Mouse (Mus musculus) forebrain, embryonic 11.5 days (tissue): ENCODE measurements around the gene Slc15a4. TPM values are rescaled to one million over a fixed set of nuclear protein-coding genes. Genes with fewer than 3 reads are reported as not detected.

Experiments used
- ATAC-seq: fragments of 200-750 bp; cut with Nextera tagmentation; replicated peaks from 2 replicates; pipeline ENCODE4 v1.8.0; 2017; ENCODE audit warnings: moderate TSS enrichment; ENCODE audit not compliant: low FRiP score
- DNase-seq: peaks from one replicate; pipeline ENCODE4 v3.0.0-alpha.2; 2017; ENCODE audit warnings: low spot score
- H3K27ac ChIP-seq: fragments of 300-500 bp; sonication (generic); 2 replicates; pipeline ENCODE4 v1.5.1; 2014; ENCODE audit warnings: low read depth, low read length
- H3K27me3 ChIP-seq: fragments of 300-500 bp; sonication (generic); 2 replicates; pipeline ENCODE4 v1.6.1; 2014; ENCODE audit warnings: mild to moderate bottlenecking, low read length, mixed read lengths; ENCODE audit not compliant: control insufficient read depth, insufficient read depth
- H3K36me3 ChIP-seq: fragments of 300-500 bp; sonication (generic); 2 replicates; pipeline ENCODE4 v1.6.1; 2014; ENCODE audit warnings: mild to moderate bottlenecking, low read length, moderate library complexity, mixed read lengths; ENCODE audit not compliant: control insufficient read depth, insufficient read depth
- H3K4me1 ChIP-seq: fragments of 300-500 bp; sonication (generic); replicated peaks from 2 replicates; pipeline ENCODE4 v1.6.1; 2014; ENCODE audit warnings: low read length, mixed read lengths; ENCODE audit not compliant: control insufficient read depth, insufficient read depth
- H3K4me2 ChIP-seq: fragments of 300-500 bp; sonication (generic); 2 replicates; pipeline ENCODE4 v1.6.1; 2014; ENCODE audit warnings: low read depth, mild to moderate bottlenecking, low read length, moderate library complexity, mixed read lengths; ENCODE audit not compliant: severe bottlenecking
- H3K4me3 ChIP-seq: fragments of 300-500 bp; sonication (generic); 2 replicates; pipeline ENCODE4 v1.5.1; 2014; ENCODE audit warnings: low read depth, low read length
- H3K9ac ChIP-seq: fragments of 300-500 bp; sonication (generic); 2 replicates; pipeline ENCODE4 v1.6.1; 2014; ENCODE audit warnings: low read length
- H3K9me3 ChIP-seq: fragments of 300-500 bp; sonication (generic); 2 replicates; pipeline ENCODE4 v1.6.1; 2016; ENCODE audit warnings: low read length, mixed read lengths; ENCODE audit not compliant: control insufficient read depth
- WGBS: fragments of 180-500 bp; shearing (Covaris S2); extraction: QIAGEN DNeasy Blood & Tissue Kit; methylation state at CpG from one replicate; pipeline ENCODE4 v1.1.7; 2014; 5-methylcytosine and 5-hydroxymethylcytosine counted together
- polyA plus RNA-seq: library from polyadenylated mRNA; unstranded; fragments of >200 nt; fragmentation: Nextera tagmentation; extraction: Ambion mirVana; gene quantifications from 2 replicates; pipeline ENCODE4 v1.2.1, GENCODE M21; 2014

Gene Slc15a4
- polyA plus RNA-seq, 1 experiment from 2014 or later: 24.5 TPM

DNA sequence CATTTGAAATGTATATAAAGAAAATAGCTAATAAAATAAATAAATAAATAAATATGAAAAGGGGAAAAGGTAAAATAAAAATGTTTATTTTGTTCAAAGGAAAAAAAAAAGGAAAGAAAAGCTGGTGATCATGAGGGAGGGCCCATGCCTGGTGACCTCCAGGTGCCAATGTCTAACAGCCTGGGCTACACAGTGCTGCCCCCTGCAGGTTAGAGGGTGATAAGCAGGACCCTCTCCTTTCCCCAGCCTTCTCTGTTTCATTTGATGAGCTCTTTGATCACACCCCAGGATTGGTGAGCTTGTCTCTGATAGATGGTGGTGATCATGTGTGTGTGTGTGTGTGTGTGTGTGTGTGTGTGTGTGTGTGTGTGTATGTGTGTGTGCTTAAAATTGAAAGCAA lies 16.4 kb upstream of the Slc15a4 start:
- H3K4me3 ChIP-seq: no peak overlapping the region
- H3K9me3 ChIP-seq: no peaks in the 10 kb centered on the region
- DNase-seq: peak; percentile 56
- no peak overlapping the region for H3K9ac ChIP-seq
- no peaks in the 10 kb centered on the region for H3K27me3 ChIP-seq
- H3K36me3 ChIP-seq: peaks cover 5% of the 10 kb centered on the region; the same call in 1 of the 2 replicates
- H3K4me1 ChIP-seq: no peaks in the 10 kb centered on the region
- H3K27ac ChIP-seq: no peak overlapping the region
- H3K4me2 ChIP-seq: no peak overlapping the region
- no peak for ATAC-seq

DNA sequence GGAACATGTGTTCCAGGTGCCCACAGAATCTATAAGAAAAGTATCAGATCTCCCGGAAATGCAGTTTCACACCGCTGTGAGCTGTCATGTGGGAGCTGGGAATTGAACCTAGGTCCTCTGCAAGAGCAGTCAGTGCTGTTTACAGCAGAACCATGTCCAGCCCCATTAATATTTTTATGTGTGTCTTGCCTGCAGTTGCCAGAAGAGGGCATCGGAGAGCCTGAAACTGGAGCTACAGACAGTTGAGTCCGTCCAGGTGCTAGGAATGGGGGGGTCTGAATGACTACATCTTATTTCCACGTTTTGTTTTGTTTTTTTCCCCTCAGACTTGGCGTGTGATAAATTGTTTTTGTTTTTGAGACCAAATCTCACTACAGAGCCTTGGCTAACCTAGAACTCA lies 15.3 kb upstream of the Slc15a4 start:
- WGBS: 82% methylated on average over 6 of the region's 6 CpGs
- Histone ChIP-seq H3K9me3 (no peaks in the 10 kb centered on the region), H3K9ac (no peak overlapping the region), H3K4me2 (no peak overlapping the region), H3K36me3 (peaks cover 5% of the 10 kb centered on the region; the same call in 1 of the 2 replicates), H3K27ac (no peak overlapping the region), H3K27me3 (no peaks in the 10 kb centered on the region), H3K4me1 (no peaks in the 10 kb centered on the region), H3K4me3 (no peak overlapping the region)
- DNase-seq (peak; percentile 55), ATAC-seq (no peak)

DNA sequence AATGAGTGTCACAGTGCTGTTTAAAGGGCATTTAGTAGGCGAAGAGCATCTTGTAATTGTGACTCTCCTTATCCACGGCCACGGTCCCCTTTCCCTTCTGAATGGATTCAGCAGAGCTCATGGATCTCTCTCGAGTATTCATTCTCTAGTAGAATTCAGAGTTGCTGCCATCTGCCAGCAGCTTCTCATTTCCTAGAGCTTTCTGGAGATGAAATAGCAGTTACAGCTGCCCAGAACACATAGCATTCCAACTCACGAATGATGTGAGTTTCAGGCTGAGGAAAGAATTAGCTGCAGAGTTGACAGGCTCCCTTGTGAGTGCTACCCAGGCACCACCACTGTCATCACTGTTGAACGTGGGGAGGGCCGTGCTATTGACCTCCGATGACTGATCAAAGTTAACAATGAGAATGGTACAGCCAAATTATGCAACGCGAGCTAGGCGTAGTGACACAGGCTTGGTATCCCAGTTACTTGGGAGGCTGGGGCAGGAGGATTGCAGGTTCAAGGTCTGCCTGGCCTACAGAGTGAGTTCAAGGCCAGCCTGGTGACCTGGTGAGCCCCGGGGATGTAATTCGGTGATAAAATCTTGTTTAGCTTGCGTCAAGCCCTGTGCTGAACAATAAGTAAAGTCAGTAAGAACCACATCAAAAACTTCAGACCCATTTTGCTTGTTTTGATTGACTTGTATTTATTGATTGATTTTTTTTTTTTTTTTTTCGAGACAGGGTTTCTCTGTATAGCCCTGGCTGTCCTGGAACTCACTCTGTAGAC lies 8.7 kb upstream of the Slc15a4 start:
- Histone ChIP-seq H3K27ac (no peak overlapping the region), H3K9me3 (peaks cover 4% of the 10 kb centered on the region; the same call in 1 of the 2 replicates), H3K4me2 (no peak overlapping the region), H3K4me1 (no peaks in the 10 kb centered on the region), H3K27me3 (no peaks in the 10 kb centered on the region), H3K9ac (no peak overlapping the region), H3K36me3 (no peaks in the 10 kb centered on the region), H3K4me3 (no peak overlapping the region)
- ATAC-seq: no peak
- DNase-seq: no peak
- 93% methylated on average over 15 of the region's 15 CpGs for WGBS

DNA sequence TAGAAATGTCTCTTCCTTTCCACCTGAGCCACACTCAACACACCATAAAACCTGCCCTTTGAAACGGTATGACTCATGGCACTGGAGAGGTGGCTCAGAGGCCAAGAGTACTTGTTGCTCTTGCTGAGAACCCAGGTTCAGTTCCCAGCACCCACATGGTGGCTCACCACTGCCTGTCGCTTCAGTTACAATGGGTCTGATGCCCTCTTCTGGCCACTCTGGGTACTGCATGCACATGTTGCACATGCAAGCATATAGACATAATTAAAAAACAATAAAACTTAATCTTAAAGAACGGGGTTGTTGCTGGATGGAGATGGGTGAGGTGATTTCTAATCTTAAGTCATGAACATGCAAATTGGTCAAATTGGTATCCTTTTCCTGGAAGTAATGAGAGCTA lies 7.7 kb upstream of the Slc15a4 start:
- peaks cover 4% of the 10 kb centered on the region; the same call in 1 of the 2 replicates for H3K9me3 ChIP-seq
- ATAC-seq (no peak), DNase-seq (no peak)
- no peak overlapping the region for H3K27ac ChIP-seq
- WGBS: 97% methylated on average over 3 of the region's 3 CpGs
- H3K27me3 ChIP-seq: no peaks in the 10 kb centered on the region
- H3K9ac ChIP-seq: no peak overlapping the region
- no peaks in the 10 kb centered on the region for H3K4me1 ChIP-seq
- no peak overlapping the region for H3K4me3 ChIP-seq
- H3K36me3 ChIP-seq: no peaks in the 10 kb centered on the region
- no peak overlapping the region for H3K4me2 ChIP-seq

- Histone ChIP-seq H3K36me3 (no peaks in the 10 kb centered on the region), H3K27ac (no peak overlapping the region), H3K4me3 (no peak overlapping the region), H3K9ac (no peak overlapping the region), H3K27me3 (no peaks in the 10 kb centered on the region), H3K4me1 (no peaks in the 10 kb centered on the region), H3K9me3 (peaks cover 4% of the 10 kb centered on the region; the same call in 1 of the 2 replicates), H3K4me2 (no peak overlapping the region)
- WGBS: 95% methylated on average over 13 of the region's 13 CpGs
- DNase-seq (no peak), ATAC-seq (no peak)
These were observed 6.9 kb upstream of the Slc15a4 start for GRCm38 (mm10) chr5:127639635-127640034.

DNA sequence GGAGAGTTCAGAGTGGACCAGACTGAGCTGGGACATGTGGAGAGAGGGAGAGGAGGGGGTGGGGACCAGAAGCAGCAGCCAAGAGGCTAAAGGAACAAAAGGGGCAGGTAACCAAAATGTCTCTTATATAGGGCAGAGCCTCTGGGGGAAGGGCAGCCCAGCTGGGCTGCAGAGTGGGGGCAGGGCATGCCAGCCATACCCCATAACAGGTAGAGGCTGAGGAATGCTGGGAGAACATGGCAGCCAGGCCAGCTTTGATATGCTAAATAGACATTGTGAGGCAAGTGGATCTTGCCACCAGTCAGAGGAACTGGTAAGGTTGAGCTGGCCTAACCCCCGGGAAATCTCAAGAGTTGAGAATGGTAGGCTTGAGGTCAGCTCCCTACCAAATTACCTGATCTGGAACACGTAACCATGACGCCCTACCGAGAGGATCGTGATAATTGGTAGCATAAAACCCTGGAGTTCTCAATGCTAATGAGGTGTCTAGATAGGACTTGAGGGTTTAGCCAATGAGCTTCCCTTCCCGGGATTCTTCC lies 6.4 kb upstream of the Slc15a4 start:
- no peaks in the 10 kb centered on the region for H3K36me3 ChIP-seq
- H3K9ac ChIP-seq: no peak overlapping the region
- no peak overlapping the region for H3K27ac ChIP-seq
- no peaks in the 10 kb centered on the region for H3K27me3 ChIP-seq
- ATAC-seq (no peak), DNase-seq (no peak)
- 89% methylated on average over 6 of the region's 6 CpGs for WGBS
- peaks cover 4% of the 10 kb centered on the region; the same call in 1 of the 2 replicates for H3K9me3 ChIP-seq
- no peak overlapping the region for H3K4me3 ChIP-seq
- no peak overlapping the region for H3K4me2 ChIP-seq
- no peaks in the 10 kb centered on the region for H3K4me1 ChIP-seq

DNA sequence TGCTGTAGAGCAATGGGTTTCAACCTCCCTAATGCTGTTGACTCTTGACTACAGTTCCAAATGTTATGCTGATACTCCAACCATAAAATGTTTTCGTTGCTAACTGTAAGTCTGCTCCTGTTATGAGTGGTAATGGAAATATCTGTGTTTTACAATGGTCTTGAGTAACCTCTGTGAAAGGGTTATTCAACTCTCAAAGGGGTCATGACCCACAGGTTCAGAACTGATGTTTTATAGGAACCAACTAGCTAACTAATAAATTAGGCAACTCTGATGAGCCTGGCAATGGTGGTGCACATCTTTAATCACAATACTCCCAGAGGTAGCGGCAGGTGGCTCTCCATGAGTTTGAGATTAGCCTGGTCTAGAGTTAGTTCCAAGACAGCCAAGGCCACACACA lies 5.5 kb upstream of the Slc15a4 start:
- DNase-seq (no peak), ATAC-seq (no peak)
- H3K36me3 ChIP-seq: no peaks in the 10 kb centered on the region
- no peak overlapping the region for H3K27ac ChIP-seq
- no peak overlapping the region for H3K9ac ChIP-seq
- no peaks in the 10 kb centered on the region; the same call in 1 of the 2 replicates for H3K4me1 ChIP-seq
- 83% methylated on average over 2 of the region's 2 CpGs for WGBS
- H3K4me3 ChIP-seq: no peak overlapping the region
- H3K4me2 ChIP-seq: no peak overlapping the region
- peaks cover 4% of the 10 kb centered on the region; the same call in 1 of the 2 replicates for H3K9me3 ChIP-seq
- no peaks in the 10 kb centered on the region for H3K27me3 ChIP-seq

DNA sequence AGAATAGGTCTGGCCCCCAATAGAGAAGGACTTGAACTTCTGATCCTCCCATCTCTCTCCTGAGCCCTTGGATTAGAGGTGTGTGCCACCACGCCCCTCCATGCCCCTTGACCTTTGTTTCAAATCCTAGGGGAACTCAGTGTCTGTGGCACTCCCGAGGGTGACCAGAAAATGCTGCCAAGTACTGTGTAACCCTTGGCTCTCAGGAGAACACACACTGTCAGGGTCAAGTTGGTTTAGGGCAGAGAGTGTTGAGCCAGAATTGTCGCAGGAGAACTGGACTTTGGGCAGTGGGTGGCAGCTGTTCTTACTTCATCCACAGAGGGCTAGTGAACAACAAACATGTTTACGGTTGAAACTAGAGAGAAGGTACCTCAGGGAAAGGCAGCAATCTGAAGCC lies 4.9 kb upstream of the Slc15a4 start:
- Histone ChIP-seq H3K4me1 (no peaks in the 10 kb centered on the region; the same call in 1 of the 2 replicates), H3K36me3 (no peaks in the 10 kb centered on the region), H3K4me3 (no peak overlapping the region), H3K9me3 (peaks cover 4% of the 10 kb centered on the region; the same call in 1 of the 2 replicates), H3K27me3 (no peaks in the 10 kb centered on the region), H3K9ac (no peak overlapping the region), H3K4me2 (no peak overlapping the region), H3K27ac (no peak overlapping the region)
- WGBS: 80% methylated on average over 4 of the region's 4 CpGs
- ATAC-seq (no peak), DNase-seq (no peak)

- ATAC-seq: no peak
- Histone ChIP-seq H3K4me2 (no peak overlapping the region), H3K9me3 (no peaks in the 10 kb centered on the region), H3K9ac (no peak overlapping the region), H3K36me3 (no peaks in the 10 kb centered on the region), H3K27me3 (no peaks in the 10 kb centered on the region; the same call in 1 of the 2 replicates), H3K4me3 (no peak overlapping the region), H3K27ac (no peak overlapping the region), H3K4me1 (no peaks in the 10 kb centered on the region; the same call in 1 of the 2 replicates)
- WGBS: 92% methylated on average over 7 of the region's 7 CpGs
- DNase-seq: no peak
These were observed 969 bp upstream of the Slc15a4 start for GRCm38 (mm10) chr5:127633666-127634065.
